Mouse (Mus musculus) megakaryocyte progenitor cell, adult 5-6 weeks (primary cell): Measurements from ENCODE around the gene Casq2. TPM values are rescaled to one million over a fixed set of nuclear protein-coding genes. Genes with fewer than 3 reads are reported as not detected.

Experiments used
- ATAC-seq: replicated peaks from 2 replicates; pipeline ENCODE4 v1.8.0; 2016; ENCODE audit warnings: mild to moderate bottlenecking, moderate TSS enrichment, inconsistent platforms; ENCODE audit not compliant: poor library complexity
- total RNA-seq, 2 experiments: library from RNA; stranded (forward) in 1 of 2; stranded (reverse) in 1 of 2; fragments of 157-497, 149-512 nt in 1 of 2; fragments of 200-1000 nt in 1 of 2; gene quantifications; 2 replicates each; pipeline versions ENCODE4 v1.2.3 to v1.2.4; 2015 to 2017

The Casq2 gene
- total RNA-seq, 2 experiments from 2014 or later, result not detected

- no peak for ATAC-seq
Measured at GRCm38 (mm10) chr3:102190015-102190414, 103.8 kb downstream of the Casq2 start.

GRCm38 (mm10) chr3:102190642-102191041, 104.4 kb downstream of the Casq2 start:
- ATAC-seq, result no peak

- no peak for ATAC-seq
Measured at GRCm38 (mm10) chr3:102191575-102191974, 105.4 kb downstream of the Casq2 start.

GRCm38 (mm10) chr3:102192621-102193020, 106.4 kb downstream of the Casq2 start:
- no peak for ATAC-seq

- no peak for ATAC-seq
Measured at GRCm38 (mm10) chr3:102193488-102194290, 107.5 kb downstream of the Casq2 start.

- ATAC-seq, result no peak
Measured at GRCm38 (mm10) chr3:102194291-102195051, 108.3 kb downstream of the Casq2 start.

GRCm38 (mm10) chr3:102195762-102196161, 109.5 kb downstream of the Casq2 start:
- ATAC-seq, result no peak

Other genes starting within 250 kb of the Casq2 start
- not detected in 2 replicates for gene Mab21l3, start 237.5 kb upstream of the Casq2 start, total RNA-seq (2015)
- gene Mab21l3, start 237.5 kb upstream of the Casq2 start, total RNA-seq (2017), result not detected in 2 replicates
- 9.5 and 12.9 TPM in 2 replicates for gene Slc22a15, start 162.0 kb upstream of the Casq2 start, total RNA-seq (2015)
- gene Slc22a15, start 162.0 kb upstream of the Casq2 start, total RNA-seq (2017), result 5.4 and 7.4 TPM in 2 replicates
- gene Nhlh2, start 76.3 kb upstream of the Casq2 start, total RNA-seq (2015), result not detected in 2 replicates
- not detected in 2 replicates for gene Nhlh2, start 76.3 kb upstream of the Casq2 start, total RNA-seq (2017)
- 0.34 and 0.47 TPM in 2 replicates for gene Vangl1, start 118.3 kb downstream of the Casq2 start, total RNA-seq (2015)
- gene Vangl1, start 118.3 kb downstream of the Casq2 start, total RNA-seq (2017), result 1.5 TPM in 2 replicates